Mouse (Mus musculus) spleen, adult 10 weeks (tissue): ENCODE measurements around the gene AY761184. TPM values are rescaled to one million over a fixed set of nuclear protein-coding genes. Genes with fewer than 3 reads are reported as not detected.

ENCODE experiments used
- polyA plus RNA-seq: library from polyadenylated mRNA; stranded (reverse); fragments of 350-450 nt; fragmentation: Illumina TruSeq; extraction: RNeasy Lipid Tissue Mini Kit (QIAGEN cat#74804); gene quantifications from one replicate; pipeline ENCODE4 v1.2.3, GENCODE M21; 2015; ENCODE audit warnings: low replicate concordance; ENCODE audit not compliant: insufficient read depth

Gene AY761184
- not detected for polyA plus RNA-seq

DNA sequence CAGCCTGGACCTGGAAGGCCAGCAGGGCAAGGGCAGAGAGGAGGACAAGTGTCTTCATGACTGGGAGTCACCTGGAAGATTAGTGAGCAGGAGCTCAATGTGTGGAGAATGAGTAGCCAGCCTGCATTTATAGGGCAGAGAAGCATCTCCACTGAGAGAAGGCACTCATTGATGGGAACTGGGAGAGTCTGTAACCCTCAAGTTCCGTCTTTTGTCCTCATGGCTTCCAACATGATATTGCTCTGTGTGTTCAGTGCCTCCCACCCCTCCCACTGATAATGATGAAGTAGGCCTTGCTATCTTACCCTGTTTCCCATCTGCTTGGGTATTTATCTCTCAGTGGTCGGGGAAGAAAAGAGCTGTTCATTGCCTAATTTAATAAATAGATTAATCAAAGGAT lies at the start of gene AY761184:
Gene AY761184, minus strand, starts transcription at position 101 of the 400 bp plus-strand sequence.

DNA sequence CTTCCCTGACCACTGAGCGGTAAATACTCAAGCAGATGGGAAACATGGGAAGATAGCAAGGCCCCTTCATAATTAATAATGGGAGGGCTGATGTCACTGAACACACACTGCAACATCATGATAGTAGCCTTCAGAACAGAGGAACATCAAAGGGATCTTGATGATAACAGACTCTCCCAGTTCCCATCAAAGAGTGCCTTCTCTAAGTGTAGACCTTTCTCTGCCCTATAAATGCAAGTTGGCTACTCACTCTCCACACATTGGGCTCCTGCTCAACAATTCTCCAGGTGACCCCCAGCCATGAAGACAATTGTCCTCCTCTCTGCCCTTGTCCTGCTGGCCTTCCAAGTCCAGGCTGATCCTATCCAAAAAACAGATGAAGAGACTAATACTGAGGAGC lies 37.9 kb downstream of the AY761184 start, which contains the start of gene Defa34:
Gene Defa34, plus strand, starts transcription at position 301 of the 400 bp plus-strand sequence.

DNA sequence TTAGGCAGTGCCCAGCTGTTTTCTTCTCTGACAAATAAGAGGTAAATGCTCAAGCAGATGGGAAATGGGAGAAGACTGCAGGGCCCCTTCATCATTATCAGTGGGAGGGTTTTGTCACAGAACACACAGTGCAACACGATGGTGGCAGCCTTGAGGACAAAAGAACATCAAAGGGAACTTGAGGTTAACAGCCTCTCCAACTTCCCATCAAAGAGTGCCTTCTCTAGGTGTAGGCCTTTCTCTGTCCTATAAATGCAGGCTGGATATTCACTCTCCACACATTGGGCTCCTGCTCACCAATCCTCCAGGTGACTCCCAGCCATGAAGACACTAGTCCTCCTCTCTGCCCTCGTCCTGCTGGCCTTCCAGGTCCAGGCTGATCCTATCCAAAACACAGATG lies 48.0 kb downstream of the AY761184 start, which contains the start of gene Defa17:
Gene Defa17, plus strand, starts transcription at position 301 of the 400 bp plus-strand sequence.

Other genes starting within 250 kb of the AY761184 start
- not detected for gene Gm7849, start 247.1 kb downstream of the AY761184 start, polyA plus RNA-seq
- gene Defa20, start 194.4 kb downstream of the AY761184 start, polyA plus RNA-seq, result not detected
- gene Defa32, start 174.6 kb downstream of the AY761184 start, polyA plus RNA-seq, result not detected
- not detected for gene Defa37, start 138.3 kb downstream of the AY761184 start, polyA plus RNA-seq
- not detected for gene Defa28, start 120.6 kb downstream of the AY761184 start, polyA plus RNA-seq
- gene Gm7861, start 109.1 kb downstream of the AY761184 start, polyA plus RNA-seq, result not detected
- not detected for gene Defa26, start 85.5 kb downstream of the AY761184 start, polyA plus RNA-seq
- not detected for gene Defa17, start 47.9 kb downstream of the AY761184 start, polyA plus RNA-seq
- gene Defa34, start 37.8 kb downstream of the AY761184 start, polyA plus RNA-seq, result not detected
- gene Defa24, start 30.8 kb upstream of the AY761184 start, polyA plus RNA-seq, result not detected
- not detected for gene Defb50, start 119.9 kb upstream of the AY761184 start, polyA plus RNA-seq
- gene Defb2, start 136.3 kb upstream of the AY761184 start, polyA plus RNA-seq, result not detected
- gene Defb10, start 155.3 kb upstream of the AY761184 start, polyA plus RNA-seq, result not detected
- gene Defb9, start 181.8 kb upstream of the AY761184 start, polyA plus RNA-seq, result not detected
- gene Defb11, start 202.8 kb upstream of the AY761184 start, polyA plus RNA-seq, result not detected
- not detected for gene Defb15, start 229.1 kb upstream of the AY761184 start, polyA plus RNA-seq
- not detected for gene Defb35, start 234.7 kb upstream of the AY761184 start, polyA plus RNA-seq
- not detected for gene Defb13, start 243.1 kb upstream of the AY761184 start, polyA plus RNA-seq